Mouse (Mus musculus) spleen, adult 18-20 months (tissue): ENCODE data around the gene Il2rg.
A peak's percentile ranks its signal among the peaks of the same experiment; 100 is the strongest.

Experiments
- DNase-seq, 2 experiments: peaks; one replicate each; pipeline ENCODE4 v3.0.0; 2022; ENCODE audit warnings: mixed read lengths in 2 of 2

The Il2rg gene

GRCm38 (mm10) chrX:101260441-101261325, 7.4 kb downstream of the Il2rg start:
- no peak for DNase-seq

DNA sequence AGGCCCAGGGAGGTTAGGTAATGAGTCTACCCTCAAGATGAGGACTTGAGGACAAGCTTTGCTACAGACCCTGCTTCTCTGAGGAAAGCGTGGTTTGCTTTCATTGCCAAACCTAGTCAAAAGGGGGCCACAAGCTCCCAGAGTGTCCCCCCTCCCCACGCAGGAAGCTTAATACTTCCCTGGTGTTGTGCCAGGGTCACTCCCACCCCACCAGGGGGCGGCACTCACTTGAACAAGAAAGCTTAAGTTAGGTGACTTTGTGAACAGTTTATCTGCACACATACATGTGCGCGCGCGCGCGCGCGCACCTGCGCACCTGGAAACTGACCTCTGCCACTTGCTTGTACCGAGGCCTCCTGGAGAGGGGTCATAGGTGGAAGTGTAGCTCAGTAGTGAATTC, 11.5 kb downstream of the Il2rg start:
- peak; percentile 28 to 46 for DNase-seq

DNA sequence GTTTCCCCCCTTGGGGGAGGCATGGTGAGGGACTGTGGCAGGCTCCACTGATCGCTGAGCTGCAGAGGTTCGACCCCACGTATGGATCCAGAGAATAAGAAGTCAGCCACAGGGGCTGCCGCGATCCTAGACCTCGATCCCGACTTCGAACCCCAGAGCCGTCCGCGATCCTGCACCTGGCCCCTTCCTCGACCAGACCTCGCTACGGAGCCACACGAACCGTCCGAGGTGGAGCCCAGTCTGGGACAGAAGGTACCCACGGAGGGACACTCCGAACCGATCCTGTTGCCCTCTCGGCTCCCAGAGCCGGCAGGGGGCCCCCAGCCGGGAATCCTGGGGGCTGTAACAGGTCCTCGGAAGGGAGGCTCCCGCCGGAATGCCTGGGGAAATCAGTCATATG, 13.3 kb downstream of the Il2rg start:
- DNase-seq, result no peak

- peak; percentile 74 to 81 for DNase-seq
These were observed 13.9 kb downstream of the Il2rg start, which contains the start of gene Foxo4 for GRCm38 (mm10) chrX:101253952-101254729. Gene Foxo4, plus strand, starts transcription at chrX:101254528.

GRCm38 (mm10) chrX:101245011-101245410, 23.0 kb downstream of the Il2rg start:
- DNase-seq, result no peak

GRCm38 (mm10) chrX:101222796-101223162, 45.3 kb downstream of the Il2rg start:
- DNase-seq, result no peak

DNA sequence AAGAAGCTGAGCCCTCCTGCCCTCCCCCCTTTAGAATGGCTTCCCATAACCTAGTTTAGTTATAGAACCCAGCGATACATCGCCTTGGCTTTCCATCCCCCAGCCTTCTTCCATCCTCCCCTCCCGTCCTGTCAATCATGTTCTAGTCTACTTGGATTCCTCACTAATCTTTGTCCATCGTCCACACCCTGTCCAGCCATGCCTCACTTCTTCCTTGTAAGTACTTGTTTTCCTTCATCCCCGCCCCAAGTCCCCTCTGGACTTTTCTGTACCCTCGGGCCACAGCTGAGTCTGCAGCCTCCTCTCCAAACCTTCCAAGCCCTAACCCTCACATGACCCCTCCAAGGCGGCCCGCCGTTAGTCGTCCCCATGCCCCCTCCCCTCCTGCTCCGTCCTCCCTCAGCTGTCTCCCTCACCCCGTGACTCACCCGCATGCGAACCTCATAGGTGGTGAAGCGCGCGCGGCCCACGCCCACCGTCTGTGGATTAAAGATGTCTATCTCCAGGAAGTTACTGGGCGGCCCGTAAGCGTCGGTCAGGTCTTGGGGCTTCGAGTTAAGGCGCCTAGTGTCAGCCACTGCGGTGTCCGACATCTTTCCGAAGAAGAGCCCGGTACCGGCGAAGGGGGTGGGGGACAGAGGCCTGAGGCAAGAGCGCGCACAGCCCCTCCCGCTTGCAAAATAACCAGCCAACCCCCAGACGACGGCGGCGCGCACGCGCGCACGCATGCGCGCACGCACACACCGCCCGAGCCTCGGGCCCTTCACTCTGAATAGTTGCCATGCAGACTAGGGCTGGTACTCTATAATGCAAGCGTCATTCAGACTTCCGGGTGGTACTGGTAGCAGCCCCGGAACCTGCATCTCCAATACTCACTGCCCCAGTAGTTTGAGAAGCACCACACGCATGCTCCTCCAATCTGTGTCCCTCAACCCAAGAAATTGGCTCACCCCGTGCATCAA, 45.9 kb downstream of the Il2rg start, which contains the start of gene Snx12:
Gene Snx12, minus strand, starts transcription at position 730 of the 962 bp plus-strand sequence.
- peak; percentile 75 to 76 for DNase-seq
